Mouse (Mus musculus) frontal cortex, adult 2 months (tissue): ENCODE measurements at regions not wholly inside any gene's neighbourhood (a gene's known extent, or its start where the extent isn't known, plus 50 kb on each side); places are given as distances from the start of the nearest gene placed in this dataset.
A peak's percentile ranks its signal among the peaks of the same experiment; 100 is the strongest.

ENCODE experiments used
- DNase-seq, 2 experiments: peaks; one replicate each; pipeline ENCODE4 v3.0.0; 2022; ENCODE audit warnings: low spot score in 1 of 2; ENCODE audit errors: extremely low spot score in 1 of 2

- DNase-seq = peak in 1 of 2 experiments; percentile 68
Observed at GRCm38 (mm10) chr17:93067850-93068249, 131.0 kb upstream of the Adcyap1 start.

- peak in 1 of 2 experiments; percentile 3 for DNase-seq
Observed at GRCm38 (mm10) chr17:93068489-93068888, 130.3 kb upstream of the Adcyap1 start.

DNA sequence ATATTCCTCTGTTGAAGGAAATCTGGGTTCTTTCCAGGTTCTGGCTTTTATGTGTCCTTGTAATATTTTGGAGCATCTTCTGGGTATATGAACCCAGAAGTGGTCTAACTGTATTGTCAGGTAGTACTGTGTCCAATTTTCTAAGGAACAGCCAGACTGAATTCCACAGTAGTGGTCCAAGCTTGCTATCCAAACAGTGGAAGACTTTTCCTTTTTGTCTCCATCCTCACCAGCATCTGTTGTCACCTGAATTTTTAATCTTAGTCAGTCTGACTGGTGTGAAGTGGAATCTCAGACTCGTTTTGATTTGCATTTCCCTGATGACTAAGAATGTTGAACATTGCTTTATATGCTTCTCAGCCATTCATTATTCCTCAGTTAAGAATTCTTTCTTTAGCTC lies 114.8 kb upstream of the Adcyap1 start:
- DNase-seq = no peak

DNA sequence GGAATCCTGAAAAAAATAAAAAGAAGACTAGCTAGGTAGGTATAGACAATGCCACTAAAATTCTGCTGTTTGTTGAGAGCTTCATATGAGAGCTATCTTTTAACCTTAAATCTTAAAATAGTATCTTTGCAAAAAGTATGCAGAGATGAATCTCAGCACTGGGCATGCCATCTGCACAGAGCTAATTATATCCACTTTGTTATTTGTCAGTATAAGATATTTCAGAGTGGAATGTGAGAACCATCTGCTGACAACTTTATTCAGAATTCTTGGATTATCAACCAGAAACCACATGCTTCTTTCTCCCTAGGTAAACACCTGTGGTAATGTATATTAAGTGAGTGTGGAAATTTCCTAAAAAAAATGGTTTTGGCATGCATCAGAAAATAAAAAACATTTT lies 94.3 kb upstream of the Adcyap1 start:
- peak; percentile 63 to 78 for DNase-seq

GRCm38 (mm10) chr17:93140003-93140402 lies 58.8 kb upstream of the Adcyap1 start:
- peak in 1 of 2 experiments; percentile 60 for DNase-seq

- peak; percentile 61 to 88 for DNase-seq
Observed at GRCm38 (mm10) chr17:93141125-93141524, 57.7 kb upstream of the Adcyap1 start.
